Mouse (Mus musculus) bone marrow, adult 2 months (tissue): ENCODE measurements around the gene Sipa1l1. TPM values are rescaled to one million over a fixed set of nuclear protein-coding genes. Genes with fewer than 3 reads are reported as not detected.

Source experiments
- H3K27ac ChIP-seq: fragments of 200-500 bp; 2 replicates; pipeline ENCODE4 v1.5.1; 2012; ENCODE audit warnings: low read depth, mild to moderate bottlenecking, control low read depth, inconsistent platforms, low read length; ENCODE audit not compliant: control insufficient read depth, poor library complexity, insufficient read depth
- H3K4me1 ChIP-seq: fragments of 200-500 bp; 2 replicates; pipeline ENCODE4 v1.6.1; 2011; ENCODE audit warnings: low read length; ENCODE audit not compliant: control insufficient read depth, insufficient read depth
- H3K4me3 ChIP-seq: fragments of 200-500 bp; replicated peaks from 2 replicates; pipeline ENCODE3; 2011; ENCODE audit warnings: mild to moderate bottlenecking, low read depth, low read length, control low read depth; ENCODE audit not compliant: control insufficient read depth
- CTCF ChIP-seq: fragments of 200-500 bp; IDR thresholded peaks from 2 replicates; pipeline ENCODE4 v1.5.1; 2011; ENCODE audit warnings: low read length, control low read depth; ENCODE audit not compliant: control insufficient read depth, insufficient read depth
- POLR2A ChIP-seq: fragments of 200-500 bp; IDR thresholded peaks from 2 replicates; pipeline ENCODE4 v1.6.1; 2011; ENCODE audit warnings: low read depth, mild to moderate bottlenecking, control low read depth, low read length, borderline replicate concordance; ENCODE audit not compliant: control insufficient read depth
- WGBS: fragments of 180-500 bp; shearing (Covaris S2); methylation state at CpG from one replicate; pipeline ENCODE4 v1.1.7; 2018; 5-methylcytosine and 5-hydroxymethylcytosine counted together
- polyA plus RNA-seq: library from polyadenylated mRNA; stranded (reverse); fragments of >200 nt; gene quantifications from 2 replicates; pipeline ENCODE4 v1.2.4, GENCODE M21; 2011; ENCODE audit warnings: low replicate concordance; ENCODE audit not compliant: missing spikeins, insufficient read depth, insufficient read length

The Sipa1l1 gene
- polyA plus RNA-seq, 1 experiment = 13.5 TPM

DNA sequence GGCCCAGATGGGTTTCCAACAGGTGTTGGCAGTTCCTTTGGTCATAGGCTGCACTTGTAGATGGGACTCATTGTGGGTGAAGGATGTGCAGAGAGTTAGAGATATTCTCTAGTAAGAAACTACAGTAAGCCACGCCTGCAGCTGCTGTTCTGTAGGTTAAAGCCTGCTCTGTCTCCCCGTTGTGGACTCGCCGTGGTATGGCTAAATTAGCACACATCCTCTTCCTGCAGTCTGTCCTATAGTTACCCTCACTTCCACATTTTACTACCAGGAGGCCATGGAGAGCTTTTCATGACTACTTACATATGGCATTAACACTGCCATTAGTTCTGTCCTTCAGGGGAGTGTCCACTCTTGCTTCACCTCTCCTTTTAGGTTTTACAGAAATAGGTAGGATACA lies 232.3 kb downstream of the Sipa1l1 start:
- peaks cover under 1% of the 10 kb centered on the region; the same call in 1 of the 2 replicates for H3K4me1 ChIP-seq
- H3K4me3 ChIP-seq = no peak overlapping the region
- WGBS = 15% methylated on average over 4 of the region's 4 CpGs
- H3K27ac ChIP-seq = no peak overlapping the region
- TF ChIP-seq CTCF (peak; percentile 44), POLR2A (no peak)

- Histone ChIP-seq H3K4me1 (no peaks in the 10 kb centered on the region; the same call in 1 of the 2 replicates), H3K27ac (no peak overlapping the region), H3K4me3 (no peak overlapping the region)
- TF ChIP-seq POLR2A = no peak
- no peak for TF ChIP-seq CTCF
- 82% methylated on average over 9 of the region's 9 CpGs for WGBS
Measured at GRCm38 (mm10) chr12:82402635-82403034, 233.5 kb downstream of the Sipa1l1 start.

DNA sequence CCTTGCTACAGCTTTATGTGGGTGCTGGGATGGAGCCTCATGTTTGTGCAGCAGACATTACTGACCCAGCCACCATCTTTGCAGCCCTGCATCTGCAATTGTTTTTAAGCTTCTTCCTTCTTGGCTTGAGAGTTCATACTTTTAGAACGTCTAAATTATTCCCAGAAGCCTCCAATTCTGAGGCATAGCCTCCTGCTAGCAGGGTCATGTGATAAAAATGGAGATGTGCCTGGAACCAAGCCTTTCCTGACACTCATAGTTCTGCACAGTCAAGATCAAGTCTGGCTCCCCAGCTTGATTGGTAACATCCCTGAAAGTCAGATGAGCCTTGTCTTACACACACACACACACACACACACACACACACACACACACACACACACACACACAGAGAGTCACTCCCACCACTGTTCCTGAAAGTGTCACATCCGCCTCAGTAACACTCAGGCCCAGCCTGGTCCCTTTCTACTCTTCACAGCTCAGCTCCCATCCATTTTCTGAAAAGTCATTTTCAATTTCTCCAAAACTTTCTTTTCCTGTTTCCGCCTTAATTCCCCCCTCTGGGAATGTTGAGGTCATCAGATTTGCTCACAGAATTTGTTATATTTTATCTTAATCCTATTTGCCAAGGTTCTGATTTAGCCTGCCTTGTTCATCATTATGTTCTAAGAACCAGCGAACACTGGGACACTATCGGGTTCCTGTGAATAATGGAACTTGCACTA lies 238.6 kb downstream of the Sipa1l1 start:
- no peak overlapping the region for H3K27ac ChIP-seq
- no peak for TF ChIP-seq CTCF
- TF ChIP-seq POLR2A = no peak
- WGBS = 84% methylated on average over 5 of the region's 5 CpGs
- H3K4me1 ChIP-seq = no peaks in the 10 kb centered on the region
- H3K4me3 ChIP-seq = no peak overlapping the region

DNA sequence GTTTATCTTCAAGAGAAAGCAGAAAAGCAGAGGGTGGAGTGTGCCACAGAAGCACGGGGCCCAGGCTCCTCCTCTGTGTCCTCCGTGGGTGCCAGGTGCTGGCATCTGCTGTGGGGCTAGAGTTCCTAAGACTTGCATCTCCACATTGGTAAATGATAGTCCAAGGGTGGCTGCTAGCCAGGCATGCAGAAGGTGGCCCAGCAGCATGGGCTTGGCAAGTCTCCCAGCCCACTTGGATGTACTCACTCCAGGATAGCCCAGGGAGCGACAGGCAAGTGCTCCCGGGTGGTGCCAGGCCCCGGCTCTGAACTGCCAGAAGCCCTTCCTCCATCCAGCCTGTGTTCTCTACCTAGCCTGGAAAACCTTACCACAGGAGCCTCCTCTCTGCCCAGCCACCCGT lies 239.4 kb downstream of the Sipa1l1 start:
- Histone ChIP-seq H3K4me1 (no peaks in the 10 kb centered on the region), H3K4me3 (no peak overlapping the region), H3K27ac (no peak overlapping the region)
- TF ChIP-seq POLR2A = no peak
- TF ChIP-seq CTCF = no peak
- 77% methylated on average over 6 of the region's 6 CpGs for WGBS

- H3K27ac ChIP-seq = no peak overlapping the region
- no peaks in the 10 kb centered on the region for H3K4me1 ChIP-seq
- 80% methylated on average over 7 of the region's 7 CpGs for WGBS
- H3K4me3 ChIP-seq = no peak overlapping the region
- TF ChIP-seq CTCF (no peak), POLR2A (no peak)
Measured at GRCm38 (mm10) chr12:82409686-82410472, 240.8 kb downstream of the Sipa1l1 start.

GRCm38 (mm10) chr12:82412291-82413032 lies 243.3 kb downstream of the Sipa1l1 start:
- 85% methylated on average over 3 of the region's 3 CpGs for WGBS
- TF ChIP-seq CTCF = no peak
- no peak for TF ChIP-seq POLR2A
- Histone ChIP-seq H3K27ac (no peak overlapping the region), H3K4me1 (no peaks in the 10 kb centered on the region), H3K4me3 (no peak overlapping the region)

GRCm38 (mm10) chr12:82415690-82416364 lies 246.7 kb downstream of the Sipa1l1 start:
- no peaks in the 10 kb centered on the region for H3K4me1 ChIP-seq
- no peak overlapping the region for H3K27ac ChIP-seq
- TF ChIP-seq POLR2A = no peak
- no peak for TF ChIP-seq CTCF
- H3K4me3 ChIP-seq = no peak overlapping the region
- WGBS = 67% methylated on average over 4 of the region's 4 CpGs
